Mouse (Mus musculus) thymus, adult 2 months (tissue): Measurements from ENCODE around the gene Zranb3. TPM values are rescaled to one million over a fixed set of nuclear protein-coding genes. Genes with fewer than 3 reads are reported as not detected.

ENCODE experiments used
- DNase-seq: peaks from one replicate; pipeline ENCODE4 v3.0.0; 2021
- H3K27ac ChIP-seq: fragments of 200-500 bp; 2 replicates; pipeline ENCODE4 v1.5.1; 2012; ENCODE audit warnings: low read length, control low read depth; ENCODE audit not compliant: control insufficient read depth, insufficient read depth
- H3K27me3 ChIP-seq: fragments of 200-500 bp; 2 replicates; pipeline ENCODE4 v1.6.1; 2012; ENCODE audit warnings: mild to moderate bottlenecking, low read length, moderate library complexity, mixed read lengths; ENCODE audit not compliant: control insufficient read depth, insufficient read depth
- H3K36me3 ChIP-seq: fragments of 200-500 bp; 2 replicates; pipeline ENCODE4 v1.6.1; 2012; ENCODE audit warnings: mild to moderate bottlenecking, low read length, moderate library complexity; ENCODE audit not compliant: control insufficient read depth, insufficient read depth
- H3K4me1 ChIP-seq: fragments of 200-500 bp; replicated peaks from 2 replicates; pipeline ENCODE4 v1.6.1; 2012; ENCODE audit warnings: low read length; ENCODE audit not compliant: control insufficient read depth, insufficient read depth
- H3K4me3 ChIP-seq: fragments of 200-500 bp; 2 replicates; pipeline ENCODE4 v1.5.1; 2012; ENCODE audit warnings: mild to moderate bottlenecking, low read length, control low read depth, moderate library complexity; ENCODE audit not compliant: control insufficient read depth, insufficient read depth
- CTCF ChIP-seq: fragments of 200-500 bp; IDR thresholded peaks from 2 replicates; pipeline ENCODE4 v1.5.1; 2012; ENCODE audit warnings: mild to moderate bottlenecking, control low read depth, low read length, moderate library complexity, borderline replicate concordance; ENCODE audit not compliant: control insufficient read depth, poor library complexity, insufficient read depth; ENCODE audit errors: extremely low read depth
- POLR2A ChIP-seq: fragments of 200-500 bp; IDR thresholded peaks from 2 replicates; pipeline ENCODE4 v1.6.1; 2012; ENCODE audit warnings: mild to moderate bottlenecking, low read length, control low read depth, moderate library complexity; ENCODE audit not compliant: control insufficient read depth, poor library complexity, insufficient read depth; ENCODE audit errors: extremely low read depth
- WGBS: fragments of 180-500 bp; shearing (Covaris S2); methylation state at CpG from one replicate; pipeline ENCODE4 v1.1.7; 2018; 5-methylcytosine and 5-hydroxymethylcytosine counted together
- polyA plus RNA-seq: library from polyadenylated mRNA; depleted of rRNA; stranded (reverse); fragments of >200 nt; gene quantifications from 2 replicates; pipeline ENCODE4 v1.2.3, GENCODE M21; 2012

The Zranb3 gene
- polyA plus RNA-seq, 1 experiment: 3.8 TPM

- no peaks in the 10 kb centered on the region for H3K36me3 ChIP-seq
- H3K27ac ChIP-seq: no peak overlapping the region
- TF ChIP-seq POLR2A (no peak), CTCF (no peak)
- WGBS: 88% methylated on average over 4 of the region's 4 CpGs
- DNase-seq: no peak
- no peaks in the 10 kb centered on the region for H3K27me3 ChIP-seq
- no peak overlapping the region for H3K4me3 ChIP-seq
- no peaks in the 10 kb centered on the region for H3K4me1 ChIP-seq
These were observed 58.7 kb downstream of the Zranb3 start for GRCm38 (mm10) chr1:128044181-128044580.

- TF ChIP-seq CTCF (no peak), POLR2A (no peak)
- Histone ChIP-seq H3K27me3 (no peaks in the 10 kb centered on the region), H3K4me3 (no peak overlapping the region), H3K36me3 (no peaks in the 10 kb centered on the region), H3K4me1 (no peaks in the 10 kb centered on the region), H3K27ac (no peak overlapping the region)
- no peak for DNase-seq
- 95% methylated on average over 6 of the region's 6 CpGs for WGBS
These were observed 66.6 kb downstream of the Zranb3 start for GRCm38 (mm10) chr1:128036296-128036695.

DNA sequence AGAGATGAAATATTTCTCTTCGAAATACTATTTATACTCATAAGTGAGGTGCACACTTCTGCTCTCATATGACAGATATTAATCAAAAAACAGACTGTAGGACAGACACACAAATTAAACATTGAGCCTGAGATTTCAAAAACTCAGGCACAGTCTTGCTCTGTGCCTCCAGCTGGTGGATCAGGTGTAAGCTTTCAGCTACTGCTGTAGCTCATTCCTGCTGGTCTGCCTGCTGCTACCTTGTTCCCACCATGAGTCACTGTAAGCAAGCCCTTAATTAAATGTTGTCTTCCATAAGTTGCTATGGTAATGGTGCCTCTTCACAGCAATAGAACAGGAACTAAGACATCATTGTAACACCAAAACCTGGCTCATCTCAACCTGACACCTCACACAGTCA is 70.7 kb downstream of the Zranb3 start:
- no peak for TF ChIP-seq CTCF
- no peak for TF ChIP-seq POLR2A
- no peaks in the 10 kb centered on the region for H3K27me3 ChIP-seq
- no peak overlapping the region for H3K4me3 ChIP-seq
- no peak for DNase-seq
- H3K27ac ChIP-seq: no peak overlapping the region
- no peaks in the 10 kb centered on the region for H3K36me3 ChIP-seq
- H3K4me1 ChIP-seq: no peaks in the 10 kb centered on the region
- 95% methylated on average over 1 of the region's 1 CpGs for WGBS

DNA sequence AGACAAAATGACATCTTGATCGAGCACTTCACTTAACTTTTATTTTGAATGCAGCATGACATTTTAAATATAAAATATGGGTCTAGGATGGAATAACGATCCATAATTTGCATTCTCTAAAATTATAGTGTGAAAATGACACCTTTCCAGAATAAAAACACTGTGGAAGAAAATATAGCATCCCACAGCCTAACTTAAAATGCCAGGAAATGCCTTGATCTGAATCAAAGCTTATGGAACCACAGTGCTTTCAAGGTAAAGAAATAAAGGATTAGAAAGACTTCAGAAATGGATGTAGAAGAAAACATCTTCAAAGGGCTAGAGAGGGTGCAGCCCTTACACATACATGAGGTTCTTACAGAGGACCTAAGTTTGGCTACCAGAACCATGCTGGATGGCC is 71.3 kb downstream of the Zranb3 start:
- H3K4me1 ChIP-seq: no peaks in the 10 kb centered on the region
- TF ChIP-seq POLR2A (no peak), CTCF (no peak)
- H3K4me3 ChIP-seq: no peak overlapping the region
- no peaks in the 10 kb centered on the region for H3K27me3 ChIP-seq
- DNase-seq: no peak
- no peaks in the 10 kb centered on the region for H3K36me3 ChIP-seq
- no peak overlapping the region for H3K27ac ChIP-seq
- WGBS: 97% methylated on average over 2 of the region's 2 CpGs

- Histone ChIP-seq H3K4me1 (no peaks in the 10 kb centered on the region), H3K4me3 (no peak overlapping the region), H3K27ac (no peak overlapping the region), H3K27me3 (no peaks in the 10 kb centered on the region), H3K36me3 (no peaks in the 10 kb centered on the region)
- no peak for DNase-seq
- 97% methylated on average over 4 of the region's 4 CpGs for WGBS
- no peak for TF ChIP-seq POLR2A
- no peak for TF ChIP-seq CTCF
These were observed 78.3 kb downstream of the Zranb3 start for GRCm38 (mm10) chr1:128024363-128025114.

DNA sequence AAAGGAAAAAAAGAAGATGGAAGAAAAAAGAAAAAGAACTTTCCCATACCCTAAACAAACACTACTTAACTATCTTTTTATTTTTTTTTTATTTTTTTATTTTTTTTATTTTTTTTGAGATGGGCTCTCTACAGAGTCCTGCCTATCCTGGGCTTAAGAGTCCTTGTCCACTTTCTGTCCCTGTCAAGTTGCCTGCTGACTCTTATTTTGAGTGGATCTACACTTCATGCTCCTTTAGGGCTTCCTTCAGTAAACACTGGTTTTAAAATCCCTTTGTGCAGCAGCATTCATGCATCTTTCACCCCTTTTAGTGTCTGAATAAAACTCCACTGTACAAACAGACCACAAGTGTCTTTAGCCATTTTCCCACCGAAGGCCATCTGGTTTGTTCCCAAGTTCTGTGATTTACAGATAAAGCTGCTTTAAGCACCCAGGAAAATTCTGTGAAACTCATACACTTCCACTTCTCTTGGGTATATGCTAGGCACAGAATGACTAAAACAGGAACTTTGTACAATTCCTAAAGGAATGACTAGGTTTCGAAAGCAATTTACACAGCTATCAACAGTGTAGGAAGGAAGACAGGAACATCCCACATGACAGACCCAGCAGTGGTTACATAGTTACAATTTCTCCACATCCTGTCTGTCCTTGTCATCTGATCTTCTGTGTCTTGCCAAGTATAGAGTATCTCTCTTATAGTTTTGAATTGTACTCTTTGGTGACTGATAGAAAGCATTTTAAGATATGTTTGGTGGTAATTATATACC is 82.7 kb downstream of the Zranb3 start:
- no peaks in the 10 kb centered on the region for H3K4me1 ChIP-seq

DNA sequence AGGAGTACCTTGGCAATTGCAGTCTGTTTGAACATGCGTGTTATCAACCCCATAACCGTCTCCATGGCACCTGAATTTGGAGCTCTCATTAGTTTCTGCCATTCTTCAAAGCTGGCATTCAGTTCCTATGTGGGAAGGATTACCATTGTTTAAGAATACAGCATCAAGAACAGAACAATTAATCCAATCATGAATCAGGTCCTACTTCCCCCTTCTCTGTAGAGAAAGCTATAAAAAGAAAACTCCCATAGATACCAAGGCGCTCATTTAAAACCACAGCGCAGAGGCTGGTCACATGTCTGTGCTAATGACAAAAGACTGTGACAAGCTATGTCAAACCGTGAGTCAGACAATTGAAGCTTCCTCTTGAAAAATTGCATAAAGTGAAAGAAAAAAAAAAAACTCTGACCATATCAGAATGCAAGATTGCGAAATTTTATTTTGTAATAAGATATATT is 86.8 kb downstream of the Zranb3 start:
- Histone ChIP-seq H3K4me1 (no peaks in the 10 kb centered on the region), H3K27me3 (no peaks in the 10 kb centered on the region), H3K27ac (no peak overlapping the region), H3K4me3 (no peak overlapping the region), H3K36me3 (no peaks in the 10 kb centered on the region)
- DNase-seq: no peak
- 52% methylated on average over 6 of the region's 6 CpGs for WGBS
- no peak for TF ChIP-seq CTCF
- TF ChIP-seq POLR2A: no peak

More for the DNA sequence above, 82.7 kb downstream of the Zranb3 start:
- TF ChIP-seq POLR2A (no peak), CTCF (no peak)
- Histone ChIP-seq H3K27ac (no peak overlapping the region), H3K27me3 (no peaks in the 10 kb centered on the region), H3K4me3 (no peak overlapping the region), H3K36me3 (no peaks in the 10 kb centered on the region)
- WGBS: 42% methylated on average over 2 of the region's 2 CpGs
- DNase-seq: no peak
